Mouse (Mus musculus) heart, embryonic 12.5 days (tissue): ENCODE data around the gene Mob4. TPM values are rescaled to one million over a fixed set of nuclear protein-coding genes. Genes with fewer than 3 reads are reported as not detected.

Experiments
- polyA plus RNA-seq: library from polyadenylated mRNA; unstranded; fragments of >200 nt; fragmentation: Nextera tagmentation; extraction: Ambion mirVana; gene quantifications from 2 replicates; pipeline ENCODE4 v1.2.1, GENCODE M21; 2016

Gene Mob4
- polyA plus RNA-seq, 1 experiment from 2014 or later = 110 TPM

Other genes with a start within 250 kb of the Mob4 start
- gene Ankrd44, start 204.8 kb upstream of the Mob4 start, polyA plus RNA-seq = 11.0 and 11.7 TPM in 2 replicates
- 208 and 217 TPM in 2 replicates for gene Sf3b1, start 103.8 kb upstream of the Mob4 start, polyA plus RNA-seq
- 23.1 and 25.3 TPM in 2 replicates for gene Coq10b, start 78.5 kb upstream of the Mob4 start, polyA plus RNA-seq
- 427 and 428 TPM in 2 replicates for gene Hspe1, start 43.1 kb upstream of the Mob4 start, polyA plus RNA-seq
- gene Hspd1, start 43.0 kb upstream of the Mob4 start, polyA plus RNA-seq = 562 and 569 TPM in 2 replicates
- gene Rftn2, start 95.6 kb downstream of the Mob4 start, polyA plus RNA-seq = 6.5 and 6.8 TPM in 2 replicates
- 4.0 and 4.1 TPM in 2 replicates for gene Mars2, start 105.9 kb downstream of the Mob4 start, polyA plus RNA-seq
- 0.51 and 1.3 TPM in 2 replicates for gene Boll, start 232.2 kb downstream of the Mob4 start, polyA plus RNA-seq